Mouse (Mus musculus) adrenal gland, adult 8-10 months (tissue): ENCODE results near the gene Wars. TPM values are rescaled to one million over a fixed set of nuclear protein-coding genes. Genes with fewer than 3 reads are reported as not detected.
A peak's percentile ranks its signal among the peaks of the same experiment; 100 is the strongest.

Source experiments
- DNase-seq: peaks from one replicate; pipeline ENCODE4 v3.0.0; 2022
- total RNA-seq, 4 experiments: library from RNA; stranded (reverse); gene quantifications; 2 replicates each; pipeline ENCODE4 v1.2.4; 2022

Wars gene
- 10 to 100 TPM; 63.1 to 70.0 (median 66.8) TPM for total RNA-seq

- DNase-seq = peak; percentile 94
Measured at GRCm38 (mm10) chr12:108893715-108894431, at the start of gene Wars. Gene Wars (minus strand): TSS chr12:108894174.

- DNase-seq = no peak
Measured at GRCm38 (mm10) chr12:108942203-108942923, 48.4 kb upstream of the Wars start.

- no peak for DNase-seq
Measured at GRCm38 (mm10) chr12:108941282-108941681, 47.3 kb upstream of the Wars start.

- DNase-seq = no peak
Measured at GRCm38 (mm10) chr12:108940255-108940654, 46.3 kb upstream of the Wars start.

- DNase-seq = no peak
Measured at GRCm38 (mm10) chr12:108939317-108939716, 45.3 kb upstream of the Wars start.

- no peak for DNase-seq
Measured at GRCm38 (mm10) chr12:108938844-108939243, 44.9 kb upstream of the Wars start.

GRCm38 (mm10) chr12:108937506-108937905 is 43.5 kb upstream of the Wars start:
- DNase-seq = no peak

- DNase-seq = no peak
Measured at GRCm38 (mm10) chr12:108936834-108937233, 42.9 kb upstream of the Wars start.

- DNase-seq = no peak
Measured at GRCm38 (mm10) chr12:108934231-108934630, 40.3 kb upstream of the Wars start.

- no peak for DNase-seq
Measured at GRCm38 (mm10) chr12:108932113-108932512, 38.1 kb upstream of the Wars start.

- no peak for DNase-seq
Measured at GRCm38 (mm10) chr12:108931341-108932053, 37.5 kb upstream of the Wars start.

- DNase-seq = no peak
Measured at GRCm38 (mm10) chr12:108929475-108929874, 35.5 kb upstream of the Wars start.

GRCm38 (mm10) chr12:108928249-108928648 is 34.3 kb upstream of the Wars start:
- no peak for DNase-seq

- DNase-seq = no peak
Measured at GRCm38 (mm10) chr12:108926606-108927111, 32.7 kb upstream of the Wars start.

- DNase-seq = no peak
Measured at GRCm38 (mm10) chr12:108918753-108919152, 24.8 kb upstream of the Wars start.

GRCm38 (mm10) chr12:108917509-108917908 is 23.5 kb upstream of the Wars start:
- DNase-seq = no peak

GRCm38 (mm10) chr12:108916447-108917042 is 22.6 kb upstream of the Wars start:
- DNase-seq = no peak

GRCm38 (mm10) chr12:108915893-108916292 is 21.9 kb upstream of the Wars start:
- no peak for DNase-seq

GRCm38 (mm10) chr12:108914709-108915340 is 20.9 kb upstream of the Wars start:
- no peak for DNase-seq

- no peak for DNase-seq
Measured at GRCm38 (mm10) chr12:108914198-108914597, 20.2 kb upstream of the Wars start.

- no peak for DNase-seq
Measured at GRCm38 (mm10) chr12:108912442-108912841, 18.5 kb upstream of the Wars start.

- DNase-seq = no peak
Measured at GRCm38 (mm10) chr12:108909846-108910433, 16.0 kb upstream of the Wars start.
